Mouse (Mus musculus) layer of hippocampus, adult 8-10 months (tissue): ENCODE data around the gene Cntn4. TPM values are rescaled to one million over a fixed set of nuclear protein-coding genes. Genes with fewer than 3 reads are reported as not detected.
A peak's percentile ranks its signal among the peaks of the same experiment; 100 is the strongest.

ENCODE experiments used
- DNase-seq, 2 experiments: peaks; one replicate each; pipeline ENCODE4 v3.0.0; 2022; ENCODE audit warnings: low spot score in 2 of 2
- total RNA-seq, 4 experiments: library from RNA; stranded (reverse); gene quantifications; 2 replicates each; pipeline ENCODE4 v1.2.4; 2022

The Cntn4 gene
- total RNA-seq, 4 experiments from 2014 or later = 32.7 to 40.1 (median 34.9) TPM

GRCm38 (mm10) chr6:106455616-106456015 lies 778.2 kb downstream of the Cntn4 start:
- DNase-seq = no peak

GRCm38 (mm10) chr6:106458166-106458565 lies 780.7 kb downstream of the Cntn4 start:
- DNase-seq = no peak

- no peak for DNase-seq
Observed at GRCm38 (mm10) chr6:106462403-106462802, 784.9 kb downstream of the Cntn4 start.

GRCm38 (mm10) chr6:106463857-106464256 lies 786.4 kb downstream of the Cntn4 start:
- no peak for DNase-seq

GRCm38 (mm10) chr6:106465766-106466165 lies 788.3 kb downstream of the Cntn4 start:
- DNase-seq = no peak

GRCm38 (mm10) chr6:106466267-106467029 lies 789.0 kb downstream of the Cntn4 start:
- no peak for DNase-seq

GRCm38 (mm10) chr6:106471840-106472608 lies 794.6 kb downstream of the Cntn4 start:
- no peak for DNase-seq

- DNase-seq = no peak
Observed at GRCm38 (mm10) chr6:106473871-106474270, 796.4 kb downstream of the Cntn4 start.

GRCm38 (mm10) chr6:106481533-106481932 lies 804.1 kb downstream of the Cntn4 start:
- no peak for DNase-seq

- no peak for DNase-seq
Observed at GRCm38 (mm10) chr6:106496303-106496702, 818.8 kb downstream of the Cntn4 start.

GRCm38 (mm10) chr6:106499166-106499565 lies 821.7 kb downstream of the Cntn4 start:
- peak; percentile 63 to 74 for DNase-seq

GRCm38 (mm10) chr6:106503961-106504360 lies 826.5 kb downstream of the Cntn4 start:
- peak; percentile 33 to 56 for DNase-seq

- DNase-seq = no peak
Observed at GRCm38 (mm10) chr6:106520367-106520766, 842.9 kb downstream of the Cntn4 start.

GRCm38 (mm10) chr6:106543500-106543899 lies 866.0 kb downstream of the Cntn4 start:
- no peak for DNase-seq

- no peak for DNase-seq
Observed at GRCm38 (mm10) chr6:106561649-106562048, 884.2 kb downstream of the Cntn4 start.

GRCm38 (mm10) chr6:106565316-106565715 lies 887.9 kb downstream of the Cntn4 start:
- DNase-seq = no peak

GRCm38 (mm10) chr6:106565769-106566459 lies 888.5 kb downstream of the Cntn4 start:
- no peak for DNase-seq

- no peak for DNase-seq
Observed at GRCm38 (mm10) chr6:106566929-106567621, 889.6 kb downstream of the Cntn4 start.

- DNase-seq = no peak
Observed at GRCm38 (mm10) chr6:106580124-106580523, 902.7 kb downstream of the Cntn4 start.

GRCm38 (mm10) chr6:106593756-106594155 lies 916.3 kb downstream of the Cntn4 start:
- DNase-seq = no peak

- no peak for DNase-seq
Observed at GRCm38 (mm10) chr6:106617081-106617480, 939.6 kb downstream of the Cntn4 start.
